Mouse (Mus musculus) WW6 (cell line): Measurements from ENCODE around the gene Camkmt.

ENCODE experiments used
- DNase-seq: peaks from one replicate; pipeline ENCODE4 v3.0.0-alpha.2; 2013; ENCODE audit warnings: low read depth, low spot score

Gene Camkmt

GRCm38 (mm10) chr17:85090120-85091099, at the start of gene Camkmt, which contains the start of gene Prepl:
TSS of gene Camkmt (plus strand) at chr17:85090552.
TSS of gene Prepl (minus strand) at chr17:85090241.
- peak; percentile 92 for DNase-seq

GRCm38 (mm10) chr17:85040913-85041312, 49.4 kb upstream of the Camkmt start:
- no peak for DNase-seq

GRCm38 (mm10) chr17:85042419-85042818, 47.9 kb upstream of the Camkmt start:
- no peak for DNase-seq

GRCm38 (mm10) chr17:85043404-85043816, 46.9 kb upstream of the Camkmt start:
- no peak for DNase-seq

DNA sequence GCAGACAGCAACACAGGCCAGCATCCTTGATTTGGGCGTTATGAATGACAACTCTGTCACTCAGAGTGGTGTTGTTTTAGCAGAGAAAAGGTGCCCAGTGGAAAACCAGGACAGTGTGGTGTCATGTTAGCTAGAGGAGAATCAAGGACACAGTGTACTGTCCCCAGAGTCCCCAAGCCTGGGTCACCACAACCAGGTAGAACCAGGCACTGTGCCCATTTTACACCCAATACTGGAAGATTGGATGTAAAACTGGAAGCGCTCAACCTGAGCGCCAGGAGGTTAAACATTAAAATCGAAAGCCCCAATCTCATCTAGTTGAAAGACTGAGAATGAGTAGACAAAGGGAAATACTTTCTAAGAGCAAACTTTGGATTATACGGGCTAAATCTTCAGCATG, 45.9 kb upstream of the Camkmt start:
- no peak for DNase-seq

DNA sequence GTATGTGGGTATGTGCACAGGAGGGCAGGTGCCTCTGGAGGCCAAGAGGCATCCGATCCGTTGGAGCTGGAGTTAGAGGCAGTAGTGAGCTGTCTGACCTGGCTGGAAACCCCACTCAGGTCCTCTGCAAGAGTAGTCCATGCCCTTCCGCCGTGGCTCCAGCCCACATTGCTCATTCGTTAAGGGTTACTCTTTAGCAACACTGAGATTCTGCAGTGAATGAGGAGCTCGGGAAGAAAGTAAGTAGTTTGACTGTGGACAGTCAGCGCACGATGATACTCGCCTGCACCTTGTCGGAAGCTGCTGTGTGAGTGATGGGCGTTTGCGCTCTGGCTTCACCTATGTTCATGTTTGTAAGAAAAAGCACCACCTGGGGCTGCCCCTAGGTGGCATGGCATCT, 45.2 kb upstream of the Camkmt start:
- DNase-seq, result no peak

GRCm38 (mm10) chr17:85048379-85048778, 42.0 kb upstream of the Camkmt start:
- DNase-seq, result no peak

DNA sequence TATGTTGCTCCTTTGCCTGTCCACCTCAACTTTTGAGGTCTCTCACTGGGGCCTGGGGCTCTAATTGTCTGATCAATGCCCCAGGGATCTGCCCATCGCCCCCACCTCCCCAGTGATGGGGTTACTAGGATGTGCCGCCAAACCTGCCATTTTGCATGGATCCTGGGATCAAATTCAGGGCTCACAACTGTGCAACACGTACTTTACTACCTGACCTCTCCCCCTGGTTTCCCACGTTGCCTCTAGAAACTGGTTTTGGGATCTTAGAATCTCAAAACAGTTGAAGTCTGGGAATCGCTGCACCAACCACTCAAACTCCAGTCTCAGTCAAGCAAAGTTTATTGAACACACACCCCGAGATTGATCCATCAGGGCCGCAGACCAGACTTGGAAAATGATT, 32.1 kb upstream of the Camkmt start:
- no peak for DNase-seq

- DNase-seq, result no peak
Measured at GRCm38 (mm10) chr17:85059136-85059535, 31.2 kb upstream of the Camkmt start.

DNA sequence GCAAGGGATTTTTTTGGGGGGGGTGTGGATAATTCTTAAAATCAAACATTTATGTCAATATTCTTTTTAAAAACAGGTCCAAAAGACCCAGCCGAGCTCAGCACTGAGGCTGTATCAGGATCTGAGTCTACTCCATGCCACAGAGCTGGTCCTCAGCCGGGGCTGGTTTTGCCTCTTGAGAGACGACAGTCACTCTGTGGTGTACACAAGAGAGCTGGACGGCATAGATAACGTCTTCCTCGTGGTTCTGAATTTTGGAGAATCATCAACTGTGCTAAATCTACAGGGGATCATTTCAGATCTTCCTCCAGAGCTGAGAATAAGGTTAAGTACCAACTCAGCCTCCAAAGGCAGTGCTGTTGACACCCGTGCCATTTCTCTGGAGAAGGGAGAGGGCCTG, 26.8 kb upstream of the Camkmt start:
- no peak for DNase-seq

DNA sequence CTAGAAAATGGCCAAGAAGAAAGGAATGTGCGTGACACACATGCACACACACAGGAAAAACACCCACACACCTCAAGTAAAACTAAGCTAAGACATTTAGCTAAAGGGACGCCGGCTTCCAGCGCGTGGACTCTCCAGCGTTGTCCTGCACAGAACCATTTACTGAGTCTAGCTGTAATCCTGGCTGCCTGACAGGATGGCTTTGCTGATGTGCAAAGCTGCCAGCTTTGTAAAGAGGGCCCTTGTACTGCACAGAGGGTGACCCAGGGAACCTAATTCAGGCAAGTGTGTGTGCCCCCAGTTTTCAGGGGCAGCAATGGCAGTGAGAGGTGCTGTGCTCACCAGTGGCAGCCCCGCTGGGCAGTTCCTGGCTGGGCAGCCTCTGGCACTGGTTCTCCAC, 23.0 kb upstream of the Camkmt start:
- no peak for DNase-seq

DNA sequence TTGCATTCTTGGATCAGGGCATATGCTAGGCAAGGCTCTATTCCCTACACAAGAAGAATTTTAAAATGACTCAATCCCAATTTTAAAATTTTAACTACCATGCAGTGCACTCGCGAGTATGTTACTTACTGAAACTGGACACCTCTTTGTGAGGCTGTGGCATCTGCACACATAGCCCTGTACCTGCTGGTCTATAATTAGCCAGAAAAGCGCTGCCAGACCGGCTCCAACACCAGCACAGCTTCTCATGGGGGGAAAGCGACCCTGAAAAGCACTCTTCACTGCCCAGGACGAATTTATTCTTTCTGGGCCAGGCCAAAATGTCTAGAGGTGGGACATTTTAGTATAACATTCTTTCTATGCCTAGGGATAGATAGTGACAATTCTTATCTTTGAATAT, 19.7 kb upstream of the Camkmt start:
- no peak for DNase-seq

- DNase-seq, result no peak
Measured at GRCm38 (mm10) chr17:85071088-85071775, 19.1 kb upstream of the Camkmt start.

DNA sequence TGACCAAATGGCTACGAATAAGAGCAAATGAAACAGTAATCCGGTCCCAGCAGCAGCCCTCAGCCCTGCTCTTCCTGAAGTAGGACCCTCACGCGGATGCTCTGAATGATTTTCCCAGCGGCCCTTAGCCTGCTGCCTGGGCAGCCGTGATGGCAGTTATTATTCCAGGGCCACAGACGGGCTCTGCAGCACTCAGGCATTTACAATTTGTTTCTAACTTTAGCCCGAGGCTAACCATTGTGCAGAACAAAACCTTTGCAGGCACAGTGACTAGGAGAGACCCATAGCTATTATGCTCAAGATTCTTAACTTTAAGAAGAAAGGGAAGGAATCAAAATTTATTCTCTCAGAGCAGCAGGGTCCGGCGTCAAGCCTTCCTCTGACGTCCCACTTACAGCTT, 18.0 kb upstream of the Camkmt start:
- no peak for DNase-seq

DNA sequence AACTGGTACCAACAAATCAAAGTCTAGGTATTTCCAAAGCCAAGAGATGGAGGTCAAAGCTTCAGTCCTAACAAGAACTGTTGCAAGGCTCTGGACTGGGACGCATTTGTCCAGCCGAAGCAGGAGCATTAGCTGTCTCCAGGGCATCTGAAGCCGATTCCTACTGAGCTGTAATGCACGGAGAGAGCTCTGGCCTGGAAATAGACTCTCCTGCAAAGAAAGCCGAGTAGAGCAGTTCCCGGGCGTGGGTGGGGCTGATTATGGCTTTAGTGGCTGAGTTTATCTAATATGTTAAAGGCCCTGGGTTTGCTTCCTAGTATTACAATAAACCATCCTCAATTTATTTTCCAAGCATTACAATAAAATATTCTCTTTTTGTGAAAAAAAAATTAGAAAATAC, 17.1 kb upstream of the Camkmt start:
- no peak for DNase-seq

GRCm38 (mm10) chr17:85074083-85074482, 16.3 kb upstream of the Camkmt start:
- DNase-seq, result no peak

DNA sequence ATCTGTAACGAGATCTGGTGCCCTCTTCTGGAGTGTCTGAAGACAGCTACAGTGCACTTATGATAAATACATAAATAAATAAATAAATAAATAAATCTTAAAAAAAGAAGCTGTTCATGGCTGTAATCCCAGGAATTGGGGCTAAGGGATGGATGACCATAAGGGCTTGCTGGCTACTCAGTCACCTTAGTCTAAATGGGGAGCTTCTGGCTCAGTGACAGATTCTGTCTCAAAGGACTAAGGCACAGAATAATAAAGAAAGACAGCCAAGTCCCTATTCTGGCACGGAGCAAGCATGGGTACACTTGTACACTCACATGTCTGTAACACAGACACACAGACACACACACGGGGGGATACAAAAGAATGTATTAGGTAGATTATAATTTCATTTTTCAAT, 11.1 kb upstream of the Camkmt start:
- no peak for DNase-seq

DNA sequence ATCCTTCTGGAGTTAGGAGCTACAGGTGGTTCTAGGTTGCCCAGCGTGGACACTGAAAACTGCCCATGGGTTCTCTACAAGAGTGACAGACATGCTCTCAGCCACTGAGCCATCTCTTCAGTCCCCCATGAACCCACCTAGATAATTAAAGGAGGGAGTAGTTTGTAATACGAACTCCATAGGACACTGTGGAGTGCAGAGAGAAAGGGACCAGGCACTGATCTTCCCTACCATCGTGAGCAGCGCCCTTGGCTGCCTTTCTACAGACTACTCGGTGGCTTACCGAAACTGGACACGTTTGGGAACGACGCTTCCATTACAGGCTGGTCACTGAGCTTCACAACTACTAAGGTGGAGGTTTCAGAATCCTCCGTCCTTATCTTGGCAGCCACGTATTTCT, 9.6 kb upstream of the Camkmt start:
- DNase-seq, result no peak

GRCm38 (mm10) chr17:85085335-85085734, 5.0 kb upstream of the Camkmt start:
- DNase-seq, result no peak

GRCm38 (mm10) chr17:85086501-85086900, 3.9 kb upstream of the Camkmt start:
- no peak for DNase-seq

DNA sequence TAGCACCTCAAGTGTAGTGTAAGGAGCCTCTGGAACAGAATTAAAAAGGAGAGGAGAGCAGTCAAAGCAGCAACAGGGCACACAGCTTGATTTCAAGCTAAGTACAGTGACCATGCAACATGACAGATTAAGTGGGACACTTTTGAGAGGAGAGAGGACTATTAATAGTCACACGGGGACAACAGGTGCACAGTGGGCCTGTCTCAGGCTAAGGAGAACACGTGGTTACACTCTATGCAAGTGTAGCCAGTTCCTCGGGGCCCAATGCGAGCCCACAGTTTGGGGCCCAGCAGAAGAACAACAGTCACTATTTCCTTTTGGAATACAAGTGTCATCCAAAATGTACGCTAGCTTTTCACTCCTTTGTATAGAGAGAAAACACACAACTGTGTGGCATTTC, 2.8 kb upstream of the Camkmt start:
- DNase-seq, result no peak

- DNase-seq, result no peak
Measured at GRCm38 (mm10) chr17:85088401-85088800, 2.0 kb upstream of the Camkmt start.

DNA sequence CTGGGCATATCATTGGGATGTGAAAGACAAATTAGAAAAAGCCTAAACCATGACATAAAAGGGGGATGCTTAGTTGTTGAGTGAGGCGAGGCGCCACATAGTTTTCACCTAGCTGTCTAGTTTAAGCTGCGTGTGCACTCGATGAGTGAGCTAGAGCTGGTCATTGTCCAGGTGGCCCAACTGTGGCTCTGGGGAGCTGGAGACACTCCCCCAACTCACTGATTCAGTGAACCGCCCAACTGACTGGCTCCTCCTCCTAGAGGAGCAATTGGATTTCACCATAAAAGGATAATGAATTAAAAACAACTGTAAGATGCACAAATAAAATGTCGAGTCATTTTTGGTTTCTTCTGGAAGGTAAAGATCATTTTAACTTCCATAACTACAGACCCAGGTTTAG, 1.3 kb upstream of the Camkmt start:
- DNase-seq, result no peak
